Mouse (Mus musculus) T-cell, adult 2 months (primary cell): ENCODE results near the gene Paqr5.

Source experiments
- DNase-seq: peaks from one replicate; pipeline ENCODE4 v3.0.0; 2022; ENCODE audit warnings: low spot score

Paqr5 gene

GRCm38 (mm10) chr9:61910526-61911256 lies 116.0 kb downstream of the Paqr5 start:
- peak; percentile 22 for DNase-seq

DNA sequence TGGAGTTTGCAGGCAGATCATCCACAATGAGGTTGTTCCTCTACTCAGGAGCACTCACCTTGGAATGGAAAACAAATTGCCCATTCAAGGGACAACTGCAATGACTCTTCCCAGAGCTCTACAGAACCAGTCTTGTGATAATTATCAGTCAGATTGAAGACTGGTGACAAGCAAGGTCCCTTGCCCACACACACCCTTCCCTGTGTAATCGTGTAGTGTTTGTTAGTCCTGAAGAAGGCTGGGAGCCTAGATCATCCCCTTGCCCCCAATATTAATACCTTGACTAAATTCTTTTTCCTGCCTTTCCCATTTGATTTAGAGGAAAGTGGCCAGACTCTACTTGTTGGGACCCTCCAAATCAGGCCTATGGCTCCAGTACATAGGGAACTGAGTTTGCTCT lies 117.0 kb downstream of the Paqr5 start:
- no peak for DNase-seq

DNA sequence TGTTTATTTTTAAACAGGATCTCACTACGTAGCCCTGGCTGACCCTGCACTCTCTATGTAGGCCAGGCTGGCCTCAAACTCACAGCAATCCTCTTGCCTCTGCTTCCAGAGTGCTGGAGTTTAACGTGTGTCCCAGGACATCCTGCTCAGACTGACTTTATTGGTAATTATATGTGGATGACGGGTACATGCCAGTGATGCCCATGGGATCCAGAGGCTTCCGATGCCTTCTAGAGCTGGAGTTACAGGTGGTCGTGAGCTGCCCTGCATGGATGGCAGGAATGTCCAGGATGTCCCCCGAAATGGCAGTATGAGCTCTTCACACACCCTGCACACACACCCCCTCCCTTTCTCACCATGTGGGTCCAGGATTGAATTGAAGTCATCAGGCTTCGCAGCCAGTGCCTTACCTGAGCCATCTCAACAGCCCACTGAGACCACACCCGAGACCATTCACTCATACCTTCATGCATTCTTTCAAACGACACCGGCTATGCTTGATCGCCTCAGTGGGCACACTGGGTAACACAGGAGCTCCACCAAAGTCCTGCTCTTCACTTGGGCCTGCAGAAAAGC lies 117.7 kb downstream of the Paqr5 start:
- DNase-seq = no peak

DNA sequence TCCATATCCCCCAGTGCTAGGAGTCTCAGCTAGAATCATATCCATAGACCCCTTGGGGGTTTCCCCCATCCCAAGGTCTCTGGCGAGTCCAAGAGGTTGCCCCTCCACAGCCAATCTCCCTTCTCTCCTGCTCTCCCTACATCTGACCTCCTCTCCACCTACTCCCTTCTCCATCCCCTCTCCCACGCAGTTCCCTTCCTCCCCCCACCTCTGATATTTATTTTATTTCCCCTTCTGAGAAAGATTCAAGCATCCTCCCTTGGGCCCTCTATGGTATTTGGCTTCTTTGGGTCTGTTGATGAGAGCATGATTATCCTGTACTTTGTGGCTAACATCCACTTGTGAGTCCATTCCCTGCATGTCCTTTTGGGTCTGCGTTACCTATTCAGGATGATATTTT lies 118.3 kb downstream of the Paqr5 start:
- DNase-seq = no peak

GRCm38 (mm10) chr9:61907621-61908295 lies 118.9 kb downstream of the Paqr5 start:
- DNase-seq = no peak

DNA sequence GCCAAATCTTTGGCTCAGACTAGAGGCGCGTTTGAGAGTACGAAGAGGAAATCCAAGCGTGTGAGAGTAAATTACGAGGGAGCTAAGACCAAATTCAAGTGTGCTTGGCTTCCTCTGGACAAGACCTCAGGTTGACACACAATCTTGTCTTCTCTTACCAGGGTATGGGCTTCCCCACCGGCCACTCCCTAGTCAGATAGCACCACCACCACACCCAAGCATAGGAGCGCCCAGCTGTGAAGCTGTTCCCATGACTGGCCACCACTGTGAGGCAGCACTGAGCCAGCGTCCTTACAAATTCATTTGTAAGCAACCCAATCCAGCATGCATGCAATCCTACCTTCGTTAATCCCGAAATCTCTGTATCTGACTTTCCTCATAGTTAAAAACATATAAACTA lies 119.7 kb downstream of the Paqr5 start:
- peak; percentile 47 for DNase-seq

GRCm38 (mm10) chr9:61905576-61905975 lies 121.1 kb downstream of the Paqr5 start:
- DNase-seq = no peak

- no peak for DNase-seq
Observed at GRCm38 (mm10) chr9:61904201-61904600, 122.5 kb downstream of the Paqr5 start.
